Mouse (Mus musculus): ENCODE measurements around the gene Hist2h2be. TPM values are rescaled to one million over a fixed set of nuclear protein-coding genes. Genes with fewer than 3 reads are reported as not detected.

Gene Hist2h2be
- polyA plus RNA-seq, 1 experiment from 2014 or later = 2.3 TPM

GRCm38 (mm10) chr3:96182382-96182776, 38.5 kb upstream of the Hist2h2be start:
- Histone ChIP-seq H3K4me3 (ENCODE audit: low read depth, low read length) (no peak overlapping the region), H3K4me2 (replicated peaks; ENCODE audit: low read depth, low read length) (no peak overlapping the region), H3K9me3 (ENCODE audit: low read length) (no peaks in the 10 kb centered on the region), H3K27me3 (replicated peaks; ENCODE audit: insufficient read depth, low read length) (no peaks in the 10 kb centered on the region), H3K36me3 (ENCODE audit: insufficient read depth, low read length) (peaks cover 8% of the 10 kb centered on the region; the same call in 1 of the 2 replicates), H3K9ac (replicated peaks; ENCODE audit: low read depth) (no peak overlapping the region), H3K4me1 (ENCODE audit: insufficient read depth, low read depth, low read length) (no peaks in the 10 kb centered on the region), H3K27ac (ENCODE audit: low read length) (no peak overlapping the region)
- 23% methylated on average over 4 of the region's 4 CpGs for WGBS
- DNase-seq (ENCODE audit: low spot score) (no peak), ATAC-seq (no peak)
- TF ChIP-seq EP300 (IDR thresholded peaks at IDR 0.05) = no peak
- TF ChIP-seq CTCF (IDR thresholded peaks at IDR 0.05) = no peak

- Histone ChIP-seq H3K9ac (replicated peaks; ENCODE audit: low read depth) (no peak overlapping the region), H3K36me3 (ENCODE audit: insufficient read depth, low read length) (no peaks in the 10 kb centered on the region), H3K9me3 (ENCODE audit: low read length) (no peaks in the 10 kb centered on the region), H3K27me3 (replicated peaks; ENCODE audit: insufficient read depth, low read length) (no peaks in the 10 kb centered on the region), H3K27ac (ENCODE audit: low read length) (no peak overlapping the region), H3K4me2 (replicated peaks; ENCODE audit: low read depth, low read length) (no peak overlapping the region), H3K4me3 (ENCODE audit: low read depth, low read length) (no peak overlapping the region), H3K4me1 (ENCODE audit: insufficient read depth, low read depth, low read length) (peaks cover 10% of the 10 kb centered on the region; the same call in 1 of the 2 replicates)
- ATAC-seq = no peak
- TF ChIP-seq CTCF (IDR thresholded peaks at IDR 0.05) (no peak), EP300 (IDR thresholded peaks at IDR 0.05) (no peak)
- DNase-seq (ENCODE audit: low spot score) = no peak
- 56% methylated on average over 12 of the region's 12 CpGs for WGBS
Measured at GRCm38 (mm10) chr3:96192977-96193376, 27.9 kb upstream of the Hist2h2be start.

DNA sequence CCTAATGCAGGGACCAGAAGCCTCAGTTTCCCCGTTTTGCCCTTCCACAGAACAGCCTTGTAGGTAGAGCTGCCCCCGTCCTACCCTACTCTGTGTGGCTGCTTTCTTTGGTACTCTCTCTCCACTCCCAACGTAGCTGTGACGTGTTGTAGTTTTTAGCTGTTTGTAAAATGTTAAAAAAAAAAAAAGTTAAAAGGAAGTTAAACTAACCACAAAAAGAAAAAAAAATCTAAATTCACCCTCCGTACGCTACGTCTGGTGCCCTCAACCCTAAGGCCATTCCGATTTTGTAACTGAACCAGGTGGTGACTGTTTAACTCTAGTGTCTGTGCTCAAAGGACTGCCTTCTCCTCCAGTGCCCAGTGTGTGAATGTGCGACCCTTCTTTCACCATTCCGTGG, 26.0 kb upstream of the Hist2h2be start:
- Histone ChIP-seq H3K4me2 (replicated peaks; ENCODE audit: low read depth, low read length) (no peak overlapping the region), H3K4me1 (ENCODE audit: insufficient read depth, low read depth, low read length) (peaks cover 12% of the 10 kb centered on the region; the same call in 1 of the 2 replicates), H3K9ac (replicated peaks; ENCODE audit: low read depth) (no peak overlapping the region), H3K4me3 (ENCODE audit: low read depth, low read length) (no peak overlapping the region), H3K36me3 (ENCODE audit: insufficient read depth, low read length) (no peaks in the 10 kb centered on the region), H3K27ac (ENCODE audit: low read length) (no peak overlapping the region), H3K27me3 (replicated peaks; ENCODE audit: insufficient read depth, low read length) (no peaks in the 10 kb centered on the region), H3K9me3 (ENCODE audit: low read length) (no peaks in the 10 kb centered on the region)
- ATAC-seq (no peak), DNase-seq (ENCODE audit: low spot score) (no peak)
- TF ChIP-seq EP300 (IDR thresholded peaks at IDR 0.05) = no peak
- 82% methylated on average over 10 of the region's 10 CpGs for WGBS

DNA sequence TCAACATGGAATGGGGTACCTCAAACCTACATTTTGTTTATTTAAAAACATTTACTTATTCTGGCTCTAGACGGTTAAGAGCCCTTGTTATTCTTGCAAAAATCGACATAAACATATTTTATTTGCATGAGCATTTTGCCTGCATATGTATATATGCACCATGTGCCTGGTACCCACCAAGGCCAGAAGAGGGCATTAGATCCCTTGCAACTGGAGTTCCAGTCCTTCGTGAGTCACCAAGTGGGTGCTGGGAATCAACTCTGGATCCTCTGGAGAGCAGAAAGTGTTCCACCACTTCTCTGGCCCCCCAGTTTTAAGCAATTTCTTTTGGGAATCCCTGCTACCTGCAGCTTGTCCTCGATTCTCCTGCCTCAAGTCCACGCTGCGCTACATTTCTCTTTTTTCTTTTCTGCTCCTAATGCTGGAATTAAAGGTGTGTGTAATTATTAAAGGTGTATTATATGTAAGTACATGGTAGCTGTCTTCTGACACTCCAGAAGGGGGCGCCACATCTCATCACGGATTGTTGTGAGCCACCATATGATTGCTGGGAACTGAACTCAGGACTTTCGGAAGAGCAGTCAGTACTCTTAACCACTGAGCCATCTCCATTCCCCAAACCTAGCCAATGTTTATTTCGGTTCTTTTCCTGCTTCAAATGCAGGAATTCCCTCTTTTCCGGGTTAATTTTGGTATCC, 25.2 kb upstream of the Hist2h2be start:
- Histone ChIP-seq H3K27ac (ENCODE audit: low read length) (no peak overlapping the region), H3K27me3 (replicated peaks; ENCODE audit: insufficient read depth, low read length) (no peaks in the 10 kb centered on the region), H3K4me1 (ENCODE audit: insufficient read depth, low read depth, low read length) (peaks cover 12% of the 10 kb centered on the region; the same call in 1 of the 2 replicates), H3K4me3 (ENCODE audit: low read depth, low read length) (no peak overlapping the region), H3K9me3 (ENCODE audit: low read length) (no peaks in the 10 kb centered on the region), H3K36me3 (ENCODE audit: insufficient read depth, low read length) (no peaks in the 10 kb centered on the region), H3K4me2 (replicated peaks; ENCODE audit: low read depth, low read length) (no peak overlapping the region), H3K9ac (replicated peaks; ENCODE audit: low read depth) (no peak overlapping the region)
- WGBS = 92% methylated on average over 11 of the region's 11 CpGs
- DNase-seq (ENCODE audit: low spot score) = no peak
- ATAC-seq = no peak
- no peak for TF ChIP-seq EP300 (IDR thresholded peaks at IDR 0.05)
- peak; percentile 14; the same call in 1 of the 2 replicates for TF ChIP-seq CTCF (IDR thresholded peaks at IDR 0.05)

- Histone ChIP-seq H3K4me2 (replicated peaks; ENCODE audit: low read depth, low read length) (peak overlapping the region; percentile 95), H3K27ac (ENCODE audit: low read length) (no peak overlapping the region), H3K27me3 (replicated peaks; ENCODE audit: insufficient read depth, low read length) (no peaks in the 10 kb centered on the region), H3K4me1 (ENCODE audit: insufficient read depth, low read depth, low read length) (peaks cover 12% of the 10 kb centered on the region; the same call in 1 of the 2 replicates), H3K9me3 (ENCODE audit: low read length) (no peaks in the 10 kb centered on the region), H3K4me3 (ENCODE audit: low read depth, low read length) (peak overlapping the region; percentile 56), H3K36me3 (ENCODE audit: insufficient read depth, low read length) (no peaks in the 10 kb centered on the region), H3K9ac (replicated peaks; ENCODE audit: low read depth) (peak overlapping the region; percentile 67; the same call in 1 of the 2 replicates)
- ATAC-seq = no peak
- WGBS = 19% methylated on average over 27 of the region's 27 CpGs
- TF ChIP-seq CTCF (IDR thresholded peaks at IDR 0.05) (no peak), EP300 (IDR thresholded peaks at IDR 0.05) (no peak)
- DNase-seq (ENCODE audit: low spot score) = no peak
Measured at GRCm38 (mm10) chr3:96196437-96197128, 24.3 kb upstream of the Hist2h2be start.

DNA sequence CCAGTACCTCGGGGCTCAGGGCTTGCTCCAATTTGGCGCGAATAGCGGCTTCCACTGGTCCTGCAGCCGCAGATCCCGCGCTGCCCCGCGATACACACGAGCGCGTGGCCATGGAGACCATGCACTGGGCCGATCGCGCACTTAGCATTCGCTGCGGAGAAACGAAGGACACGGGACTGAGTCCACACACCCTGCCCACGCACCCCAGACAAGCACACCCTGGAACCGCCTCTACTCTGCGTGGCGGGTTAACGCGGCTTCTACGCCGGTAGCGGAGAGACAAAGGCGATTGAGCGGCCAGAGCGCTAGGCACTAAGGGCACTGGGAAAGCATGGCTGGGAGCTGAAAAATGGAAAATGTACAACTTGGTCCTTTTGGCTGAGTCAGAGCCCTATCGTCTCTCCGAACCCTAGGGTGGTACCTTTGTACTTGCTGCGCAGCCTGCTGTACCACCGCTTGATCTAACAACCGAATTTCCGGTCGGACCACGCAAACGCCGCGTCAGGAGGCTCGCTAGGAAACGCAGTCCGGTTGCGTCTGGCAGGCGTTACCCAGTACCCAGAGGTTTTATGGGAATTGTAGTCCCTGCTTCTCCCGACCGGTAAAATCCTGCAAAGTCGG, 23.7 kb upstream of the Hist2h2be start:
- Histone ChIP-seq H3K27me3 (replicated peaks; ENCODE audit: insufficient read depth, low read length) (no peaks in the 10 kb centered on the region), H3K4me1 (ENCODE audit: insufficient read depth, low read depth, low read length) (peaks cover 12% of the 10 kb centered on the region; the same call in 1 of the 2 replicates), H3K9ac (replicated peaks; ENCODE audit: low read depth) (peak overlapping the region; percentile 67), H3K4me2 (replicated peaks; ENCODE audit: low read depth, low read length) (peak overlapping the region; percentile 95), H3K27ac (ENCODE audit: low read length) (peak overlapping the region; percentile 88), H3K9me3 (ENCODE audit: low read length) (no peaks in the 10 kb centered on the region), H3K36me3 (ENCODE audit: insufficient read depth, low read length) (no peaks in the 10 kb centered on the region), H3K4me3 (ENCODE audit: low read depth, low read length) (peak overlapping the region; percentile 56)
- under 1% methylated on average over 50 of the region's 50 CpGs for WGBS
- ATAC-seq = peak; percentile 94
- peak; percentile 96 for DNase-seq (ENCODE audit: low spot score)
- TF ChIP-seq EP300 (IDR thresholded peaks at IDR 0.05) = no peak
- TF ChIP-seq CTCF (IDR thresholded peaks at IDR 0.05) = peak; percentile 51
